Mouse (Mus musculus) liver (tissue): ENCODE results near the gene Znrf3.
"Not testable (repeated sequence)": the region's sequence is repeated elsewhere in the genome, so short reads cannot be mapped to it uniquely, and the experiment has no call there.

Experiments used
- DNase-seq: peaks from one replicate; pipeline ENCODE4 v3.0.0-alpha.2; 2020; ENCODE audit warnings: mixed read lengths

Znrf3 gene

DNA sequence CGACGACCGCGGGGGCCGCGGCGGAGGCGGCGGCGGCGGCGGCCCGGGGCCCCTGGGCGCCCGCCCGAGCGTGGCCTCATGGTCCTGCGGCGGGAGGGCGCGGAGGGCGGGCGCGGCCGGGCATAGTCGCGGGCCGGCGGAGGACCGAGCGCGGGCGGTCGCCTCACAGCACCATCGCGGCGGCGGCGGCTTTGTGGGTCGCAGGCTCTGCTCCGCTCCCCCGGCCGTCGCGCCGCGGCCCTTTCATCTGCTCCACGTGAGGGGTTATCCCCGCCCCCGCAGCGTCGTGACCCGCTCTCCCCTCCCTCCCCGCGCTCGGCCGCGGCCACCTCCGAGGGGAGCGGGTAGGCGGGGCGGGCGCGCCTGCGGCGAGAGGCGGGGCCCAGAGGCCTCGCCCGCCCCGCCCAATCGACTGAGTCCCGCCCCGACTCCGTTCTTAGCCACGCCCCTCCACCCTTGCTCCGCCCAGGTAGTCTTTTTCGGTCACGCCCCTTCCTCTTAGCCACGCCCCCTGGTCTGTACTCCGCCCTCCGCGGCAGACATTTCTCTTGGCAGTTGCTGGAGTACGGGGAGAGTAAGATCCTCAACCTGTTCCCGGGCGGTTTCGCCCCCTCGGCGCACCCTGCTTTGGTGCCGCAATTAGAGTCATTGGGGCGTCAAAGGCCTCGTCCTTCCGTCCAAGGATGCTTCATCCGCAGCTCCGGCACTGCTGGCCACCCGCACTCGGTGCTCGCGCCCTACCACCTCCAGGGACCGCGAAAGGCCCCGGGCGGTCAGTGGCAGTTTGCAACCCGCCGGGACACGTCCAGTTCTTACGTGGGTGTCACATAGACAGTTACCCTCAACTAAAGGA is at the start of gene Znrf3:
Gene Znrf3 (minus strand): TSS at position 249 of the 853 bp plus-strand sequence.
- DNase-seq: peak; percentile 94

DNA sequence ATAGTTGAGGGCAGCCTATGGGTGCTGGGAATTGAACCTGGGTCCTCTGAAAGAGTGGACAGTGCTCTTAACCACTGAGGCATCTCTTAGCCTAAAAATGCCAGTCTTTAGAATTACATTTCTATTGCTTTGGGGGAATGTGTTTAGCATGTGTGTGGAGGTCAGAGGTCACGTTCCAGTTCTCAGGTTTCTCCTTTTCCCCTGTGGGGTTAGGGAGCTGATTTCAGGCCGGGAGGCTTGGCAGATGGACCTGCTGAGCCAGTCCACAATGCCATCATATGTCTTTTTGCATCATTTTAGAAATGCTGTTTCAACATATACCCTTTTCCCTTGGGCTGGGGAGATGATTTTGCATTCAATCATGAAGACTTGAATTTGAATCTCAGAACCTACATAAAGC is 49.2 kb upstream of the Znrf3 start:
- no peak for DNase-seq

DNA sequence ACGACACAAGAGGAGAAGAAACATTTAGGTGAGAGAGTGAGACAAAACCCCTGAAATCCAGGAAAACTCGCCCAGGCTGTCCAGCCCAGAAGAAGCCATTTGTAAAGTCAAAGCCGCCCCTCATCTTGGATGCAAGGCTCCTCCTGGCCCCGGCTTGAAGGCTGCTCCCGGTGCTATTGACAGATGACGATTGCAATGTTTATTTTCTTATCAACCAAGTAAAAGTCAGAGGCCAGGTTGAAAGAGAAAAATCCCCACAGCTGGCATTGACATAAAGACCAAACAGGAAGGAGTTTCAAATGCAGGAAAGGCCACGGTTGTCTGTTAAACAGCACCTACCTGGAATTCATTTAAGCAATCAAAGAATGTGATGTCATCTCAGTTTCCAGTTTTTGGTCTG is 47.3 kb upstream of the Znrf3 start:
- DNase-seq: no peak

- no peak for DNase-seq
Measured at GRCm38 (mm10) chr11:5490989-5491656, 46.5 kb upstream of the Znrf3 start.

GRCm38 (mm10) chr11:5489433-5489832 is 44.8 kb upstream of the Znrf3 start:
- not testable (repeated sequence) for DNase-seq

DNA sequence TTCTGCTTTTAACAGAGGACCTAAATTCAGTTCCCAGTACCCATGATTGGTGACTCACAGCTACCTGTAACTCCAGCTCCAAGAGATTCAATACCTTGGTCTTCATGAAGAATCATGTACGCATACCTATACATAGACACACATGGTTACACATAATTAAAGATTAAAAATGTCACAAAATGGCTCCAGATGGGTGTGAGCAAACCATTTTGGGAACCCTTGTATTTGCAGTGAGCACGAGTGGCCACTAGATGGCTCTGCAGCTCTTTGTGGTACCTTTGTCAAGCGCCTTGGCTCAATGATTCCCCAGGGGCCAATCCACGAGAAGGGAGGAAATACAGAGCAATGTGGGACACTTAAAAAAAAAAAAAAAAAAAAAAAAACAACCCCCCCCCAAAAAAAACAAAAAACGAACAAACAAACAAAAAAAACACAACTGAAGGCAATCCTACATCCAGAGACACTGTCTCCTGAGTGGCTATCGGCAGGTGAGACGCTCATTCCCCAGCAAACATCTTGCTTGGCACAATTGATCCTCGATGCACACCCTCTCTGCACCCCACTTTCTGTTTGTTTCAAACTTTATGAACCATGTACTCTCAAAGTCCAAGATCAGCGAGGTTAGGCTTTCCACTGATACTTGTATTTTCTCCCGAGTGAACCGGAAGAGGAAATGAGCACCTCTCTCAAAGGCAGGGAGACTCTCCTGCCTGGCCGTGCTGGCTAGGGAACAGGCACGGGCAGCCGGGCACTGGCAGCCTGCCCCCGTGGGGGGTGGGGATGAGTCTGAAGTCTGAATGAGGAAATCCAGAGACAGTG is 40.8 kb upstream of the Znrf3 start:
- DNase-seq: peak; percentile 89

GRCm38 (mm10) chr11:5482581-5482980 is 37.9 kb upstream of the Znrf3 start:
- no peak for DNase-seq

DNA sequence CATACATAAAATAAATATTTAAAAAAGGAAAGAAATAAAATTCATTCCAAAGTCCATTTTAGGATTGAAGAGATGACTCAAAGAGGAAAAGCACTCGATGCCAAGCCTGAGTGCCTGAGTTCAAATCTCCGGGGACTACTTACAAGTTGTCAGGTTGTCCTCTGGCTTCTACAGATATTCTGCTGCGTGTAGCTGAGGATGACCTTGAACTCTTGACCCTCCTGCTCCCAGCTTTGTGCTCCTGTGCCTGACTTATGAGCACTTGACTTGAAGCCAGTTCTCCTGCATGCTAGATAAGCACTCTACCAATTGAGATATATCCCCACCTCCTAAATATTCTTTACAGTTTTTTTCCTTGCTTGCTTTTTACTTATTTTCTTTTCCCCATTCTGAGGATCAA is 34.2 kb upstream of the Znrf3 start:
- DNase-seq: no peak

DNA sequence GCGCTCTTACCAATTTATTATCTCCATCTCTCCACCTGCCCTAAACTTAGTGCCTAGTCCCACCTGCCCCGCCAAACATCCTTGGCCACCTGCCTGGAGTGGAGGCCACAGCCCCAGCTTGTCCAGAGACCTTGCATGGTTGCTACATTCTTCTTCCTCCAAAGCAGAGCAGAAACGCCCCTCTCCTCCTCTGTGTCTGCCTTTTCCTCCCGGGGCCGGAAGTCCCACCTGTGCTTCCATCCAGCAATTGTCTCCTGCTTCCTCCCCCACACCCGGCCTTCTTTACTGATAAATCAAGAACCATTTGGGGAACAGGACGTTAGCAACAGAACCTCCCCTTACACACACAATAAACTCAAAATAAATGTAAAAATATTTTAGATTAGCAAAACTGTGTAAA is 33.5 kb upstream of the Znrf3 start:
- DNase-seq: no peak

- no peak for DNase-seq
Measured at GRCm38 (mm10) chr11:5476806-5477205, 32.2 kb upstream of the Znrf3 start.

GRCm38 (mm10) chr11:5475556-5476118 is 31.0 kb upstream of the Znrf3 start:
- DNase-seq: not testable (repeated sequence)

- DNase-seq: peak; percentile 66
Measured at GRCm38 (mm10) chr11:5474130-5474529, 29.5 kb upstream of the Znrf3 start.

DNA sequence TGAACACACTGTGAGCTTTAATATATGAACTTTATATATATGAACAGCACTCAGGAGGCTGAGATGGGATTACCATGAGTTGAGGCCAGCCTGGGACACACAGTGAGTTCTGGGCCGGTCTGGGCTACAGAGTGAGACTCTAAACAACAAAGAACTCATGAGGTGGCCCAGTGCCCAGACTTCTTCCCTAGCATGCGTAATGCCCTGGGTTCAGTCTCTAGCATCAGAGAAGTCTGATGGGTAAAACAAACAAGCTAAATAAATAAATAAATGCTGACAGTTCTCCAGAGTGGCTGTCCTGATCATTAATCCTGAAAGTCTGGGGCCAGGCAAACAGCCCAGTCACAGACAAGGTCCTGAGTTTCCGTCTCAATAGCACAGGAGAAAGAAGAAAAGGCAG is 25.4 kb upstream of the Znrf3 start:
- DNase-seq: no peak

- peak; percentile 62 for DNase-seq
Measured at GRCm38 (mm10) chr11:5469084-5469483, 24.4 kb upstream of the Znrf3 start.

DNA sequence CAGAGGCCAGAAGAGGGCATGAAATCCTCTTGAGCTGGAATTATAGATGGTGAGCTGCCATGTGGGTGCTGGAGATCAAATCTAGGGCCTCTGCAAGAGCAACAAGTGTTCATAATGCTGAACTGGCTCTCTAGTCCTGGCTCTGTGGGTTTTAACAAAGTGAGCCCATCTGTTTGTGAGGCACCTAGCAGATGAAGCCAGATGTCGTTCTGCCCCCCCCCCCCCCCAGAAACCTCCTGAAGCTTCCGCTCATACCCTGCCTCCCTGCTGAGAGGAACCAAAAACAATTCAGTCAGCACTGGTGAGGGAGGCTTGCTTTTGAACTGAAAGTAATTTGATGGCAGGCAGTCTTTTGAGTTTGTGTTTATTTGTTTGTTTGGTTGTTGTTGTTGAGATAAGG is 23.8 kb upstream of the Znrf3 start:
- no peak for DNase-seq

DNA sequence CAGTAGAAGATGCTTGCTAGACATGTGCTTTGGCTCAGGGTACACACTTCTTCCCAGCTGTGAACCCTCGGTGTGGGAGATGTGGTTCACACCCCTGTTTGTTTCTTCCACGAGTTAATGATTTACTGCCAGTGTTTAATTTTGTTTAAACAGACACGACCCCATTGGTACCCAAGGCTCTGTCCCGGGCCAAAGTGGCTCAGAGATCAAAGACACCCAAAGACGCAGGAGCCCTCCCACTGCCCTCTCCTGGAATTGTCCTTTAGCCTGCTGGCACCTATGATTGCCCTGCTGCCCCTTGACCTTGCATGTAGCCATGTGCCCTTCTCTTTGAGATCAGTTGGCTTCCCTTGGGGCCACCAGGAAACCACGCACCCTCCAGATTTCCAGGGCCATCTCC is 7.3 kb upstream of the Znrf3 start:
- DNase-seq: peak; percentile 17

- no peak for DNase-seq
Measured at GRCm38 (mm10) chr11:5451341-5451740, 6.7 kb upstream of the Znrf3 start.

DNA sequence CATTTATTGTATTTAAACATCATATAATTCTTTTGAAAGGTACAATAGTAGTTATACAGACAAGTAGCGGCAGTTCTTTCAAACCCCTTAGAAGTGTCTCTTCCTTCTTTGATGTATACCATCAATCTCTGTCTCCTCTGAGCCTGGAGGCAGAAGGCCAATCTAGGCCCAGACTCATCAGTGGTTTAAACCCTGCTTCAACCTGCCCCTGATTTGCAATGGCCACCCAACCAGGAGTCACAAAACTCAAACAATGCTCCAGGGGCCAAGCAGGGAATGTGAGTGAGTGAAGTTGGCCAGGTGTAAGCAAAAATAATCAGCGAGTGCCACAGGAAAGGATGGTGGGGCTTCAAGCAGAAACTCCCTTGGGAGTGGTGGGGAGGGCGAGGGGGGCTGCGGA is 6.1 kb upstream of the Znrf3 start:
- no peak for DNase-seq

DNA sequence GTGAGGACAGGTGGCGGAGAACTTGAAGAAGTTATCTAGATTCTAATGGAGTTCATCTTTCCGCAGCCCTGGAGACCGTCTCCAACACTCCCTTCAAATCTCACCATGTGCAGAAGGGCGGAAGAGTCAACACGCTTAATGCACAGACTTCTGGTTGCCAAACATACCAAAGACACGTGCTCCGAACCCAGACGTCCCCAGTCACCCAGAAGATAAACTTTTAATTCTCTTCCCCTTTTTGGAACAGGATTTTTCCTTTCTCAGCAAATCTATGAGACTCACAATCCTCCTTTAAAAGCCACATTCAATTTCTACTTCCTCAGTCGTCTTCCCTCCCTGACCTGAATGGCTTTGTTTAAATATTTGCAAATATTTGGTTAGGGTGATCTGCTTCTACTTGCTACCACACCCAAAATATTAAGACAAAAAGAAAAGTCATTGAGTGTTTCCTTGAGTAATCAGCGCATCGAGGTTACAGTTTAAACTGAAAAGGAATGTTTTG is 856 bp upstream of the Znrf3 start:
- DNase-seq: peak; percentile 33

GRCm38 (mm10) chr11:5444234-5444598 is 431 bp downstream of the Znrf3 start:
- DNase-seq: peak; percentile 30

DNA sequence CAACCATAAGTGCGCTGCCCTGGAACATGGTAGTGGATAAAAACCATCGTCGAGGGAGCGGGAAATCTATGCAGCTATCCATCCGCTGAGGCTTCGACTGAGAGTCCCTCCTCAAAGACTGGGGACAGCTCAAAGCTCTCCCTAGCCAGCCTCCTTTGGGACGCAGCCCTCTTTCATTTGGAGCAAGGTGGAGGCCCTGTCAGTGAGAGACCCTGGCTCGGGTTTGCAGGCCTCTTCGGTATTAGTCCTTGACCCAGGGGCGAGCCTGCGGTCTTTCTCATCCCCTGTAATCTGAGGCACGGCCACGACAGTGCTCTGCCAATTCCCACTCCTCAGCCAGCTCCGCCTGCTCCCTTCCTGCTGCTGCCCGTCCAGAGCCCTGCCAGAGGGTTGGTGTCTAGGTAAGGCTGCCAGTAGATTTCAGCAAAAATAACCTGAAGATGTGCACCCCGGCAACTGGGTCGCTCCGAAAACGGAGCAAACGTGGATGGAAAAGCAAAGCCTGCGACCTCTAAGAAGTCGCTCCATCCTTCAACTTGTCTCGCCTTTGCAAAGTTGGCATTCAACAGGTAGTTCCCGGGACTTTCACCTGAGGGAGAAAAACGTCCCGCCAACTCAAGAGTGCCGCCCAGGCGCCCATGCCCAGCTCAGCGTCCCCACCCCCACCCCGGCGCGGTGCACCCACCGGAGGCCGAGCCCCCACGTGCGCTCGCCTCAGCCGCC is 975 bp downstream of the Znrf3 start:
- DNase-seq: peak; percentile 17

DNA sequence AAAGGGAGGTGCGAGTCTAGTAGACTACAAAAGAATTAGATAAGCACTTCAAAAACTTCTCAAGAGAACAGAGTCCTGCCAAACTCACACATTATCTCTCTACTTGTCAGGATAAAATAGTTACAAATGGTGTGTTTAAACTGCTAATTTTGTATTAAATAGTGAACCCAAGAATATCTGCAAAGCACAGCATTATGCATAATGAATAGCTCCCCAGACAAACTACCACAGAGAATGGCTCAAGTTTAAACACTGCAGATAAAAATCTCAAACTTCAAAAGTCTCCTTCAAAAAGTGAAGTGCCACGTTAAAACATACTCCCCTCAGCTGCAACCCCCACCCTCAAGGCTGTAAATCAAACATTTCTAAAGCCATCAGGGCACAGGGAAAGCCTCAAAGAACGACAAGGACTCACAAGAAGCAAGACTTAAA is 2.0 kb downstream of the Znrf3 start:
- no peak for DNase-seq
